Mouse (Mus musculus) cortical plate, adult 2 months (tissue): Measurements from ENCODE around the gene Zdhhc11.

Experiments used
- CTCF ChIP-seq: fragments of 200-500 bp; IDR thresholded peaks from 2 replicates; pipeline ENCODE4 v1.5.1; 2011; ENCODE audit warnings: mild to moderate bottlenecking, control low read depth, low read length; ENCODE audit not compliant: insufficient read depth; ENCODE audit errors: extremely low read depth
- POLR2A ChIP-seq: fragments of 200-500 bp; IDR thresholded peaks from 2 replicates; pipeline ENCODE4 v1.6.1; 2011; ENCODE audit warnings: mild to moderate bottlenecking, low read length, control low read depth; ENCODE audit not compliant: insufficient read depth; ENCODE audit errors: extremely low read depth

DNA sequence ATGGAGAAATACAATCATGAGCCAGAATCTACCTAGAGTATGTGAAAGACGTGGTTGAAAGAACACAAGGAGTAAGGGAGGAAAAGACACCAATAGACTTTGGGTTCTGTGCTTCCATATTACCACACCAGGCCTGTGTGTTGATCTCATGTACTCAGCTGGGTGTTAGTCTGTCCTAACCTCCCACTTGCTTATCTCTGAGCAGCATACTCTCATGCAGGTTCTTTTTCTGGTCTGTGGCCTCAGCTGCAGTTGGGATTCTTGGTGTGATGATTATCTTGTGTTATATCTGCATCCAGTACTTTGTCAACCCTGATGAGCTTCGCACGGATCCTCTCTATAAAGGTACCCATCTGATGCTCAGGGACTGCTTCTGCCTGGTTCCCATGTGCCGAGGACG, 13.3 kb downstream of the Zdhhc11 start:
- TF ChIP-seq CTCF (no peak), POLR2A (no peak)
